Mouse (Mus musculus) frontal cortex, postnatal 25 days (tissue): ENCODE data around the gene Sox1.
A peak's percentile ranks its signal among the peaks of the same experiment; 100 is the strongest.

Experiments
- DNase-seq, 2 experiments: peaks; one replicate each; pipeline ENCODE4 v3.0.0; 2022; ENCODE audit warnings: low spot score in 2 of 2

Gene Sox1

GRCm38 (mm10) chr8:12395071-12396031 is at the start of gene Sox1:
Sox1 (plus strand) TSS chr8:12395295.
- DNase-seq, result peak; percentile 36 to 55

DNA sequence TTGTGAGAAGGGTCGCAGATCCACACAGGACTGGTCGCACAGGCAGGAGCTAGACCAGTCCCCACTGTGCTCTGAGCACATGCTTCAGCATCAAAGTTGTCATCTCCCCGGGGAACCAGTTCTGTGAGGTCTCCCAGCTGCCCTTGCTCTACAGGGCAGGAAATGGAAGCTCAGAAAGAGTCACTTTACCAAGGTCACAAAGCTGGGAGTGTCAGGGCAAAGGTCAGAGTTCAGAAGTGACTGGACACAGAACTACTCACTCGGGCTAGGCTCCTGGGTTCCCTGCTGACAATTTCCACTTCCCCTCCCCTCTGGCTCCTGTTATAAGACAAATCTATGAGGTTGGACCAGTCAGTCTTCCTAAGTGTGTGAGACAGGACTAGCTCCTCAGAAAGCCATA is 49.2 kb upstream of the Sox1 start:
- DNase-seq, result no peak

DNA sequence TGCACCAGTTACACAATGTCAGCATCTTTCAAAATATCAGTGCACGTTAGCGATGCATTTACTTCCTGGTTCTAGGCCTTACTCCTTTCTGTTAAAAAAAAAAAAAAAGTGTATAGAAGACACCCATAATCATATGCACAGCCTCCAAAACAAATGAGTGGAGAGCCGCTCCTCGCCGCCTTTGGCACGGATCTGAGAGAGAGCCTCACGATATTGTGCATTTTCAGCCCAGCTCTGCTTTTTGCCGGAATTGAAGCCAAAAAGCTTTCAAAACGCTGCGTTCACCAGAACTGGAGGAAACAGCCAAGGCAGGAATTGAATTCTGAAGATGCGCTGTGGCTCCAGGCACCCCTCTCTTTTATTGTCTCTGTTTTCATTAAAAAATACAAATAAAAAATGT is 48.2 kb upstream of the Sox1 start:
- no peak for DNase-seq

- no peak for DNase-seq
Observed at GRCm38 (mm10) chr8:12348306-12348705, 46.8 kb upstream of the Sox1 start.

- DNase-seq, result no peak
Observed at GRCm38 (mm10) chr8:12349591-12349990, 45.5 kb upstream of the Sox1 start.

GRCm38 (mm10) chr8:12351121-12351520 is 44.0 kb upstream of the Sox1 start:
- DNase-seq, result no peak

DNA sequence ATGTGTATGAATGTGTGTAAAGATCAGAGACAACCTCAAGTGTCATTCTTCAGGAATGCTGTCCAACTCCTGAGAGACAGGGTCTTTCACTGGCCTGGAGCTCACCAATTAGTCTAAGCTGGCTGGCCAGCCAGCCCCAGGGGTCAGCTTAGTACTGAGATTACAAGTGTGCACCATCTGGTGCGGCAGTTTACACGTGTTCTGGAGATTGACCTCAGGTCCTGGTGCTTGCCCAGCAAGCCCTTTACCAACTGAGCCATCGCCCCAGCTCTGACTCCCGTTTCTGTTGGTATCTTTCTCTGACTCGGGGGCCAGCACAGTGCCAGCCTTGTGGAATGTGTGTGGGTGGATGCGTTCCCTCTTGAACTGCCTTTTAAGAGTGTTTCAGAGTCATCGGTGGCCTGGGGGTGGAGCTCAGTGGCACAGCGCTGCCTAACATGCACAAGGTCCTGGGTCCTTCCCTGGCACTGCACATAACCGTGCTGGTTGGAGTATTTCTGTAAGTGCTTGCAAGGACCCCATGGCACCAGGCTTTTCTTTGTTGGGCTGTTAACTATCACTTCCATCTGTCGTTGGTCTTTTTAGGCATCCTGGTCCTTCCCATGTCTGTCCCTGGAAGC is 40.6 kb upstream of the Sox1 start:
- DNase-seq, result no peak

DNA sequence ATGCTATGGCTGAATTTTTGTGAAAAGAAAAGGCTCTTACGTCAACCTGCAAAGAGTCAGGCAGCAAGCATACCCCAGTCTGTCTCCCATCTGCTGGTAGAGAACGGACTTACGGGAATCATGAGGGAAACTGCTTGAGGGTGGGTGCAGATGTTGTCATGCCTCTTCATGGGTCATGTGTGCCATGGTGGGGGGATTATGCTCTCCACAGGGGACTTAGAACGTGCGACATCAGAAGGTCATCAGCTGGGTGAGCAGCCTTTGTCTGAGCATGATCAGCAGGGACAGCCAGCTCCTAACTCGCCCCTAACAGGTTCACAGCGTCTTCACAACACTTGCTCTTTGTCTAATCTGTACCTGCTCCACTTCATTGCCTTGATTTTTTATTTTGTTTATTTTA is 26.9 kb upstream of the Sox1 start:
- DNase-seq, result no peak

DNA sequence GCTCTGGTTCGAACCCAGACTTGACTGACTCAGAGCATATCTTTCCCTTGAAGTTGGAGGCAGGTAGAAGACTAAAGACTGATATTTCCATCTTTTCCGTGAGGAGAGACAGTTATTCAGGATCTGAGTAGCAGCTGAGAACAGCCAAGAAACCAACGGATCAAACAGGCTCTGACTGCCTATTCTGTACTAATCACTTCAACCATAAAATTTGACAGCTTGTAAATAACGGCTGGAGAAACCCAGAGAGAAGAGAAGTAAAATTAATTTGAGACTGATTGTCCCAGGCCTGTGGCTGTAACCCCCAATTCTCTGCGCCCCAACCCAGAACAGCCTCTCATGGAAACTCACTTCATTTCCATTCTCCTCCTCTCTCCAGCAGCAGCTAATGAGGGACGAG is 26.2 kb upstream of the Sox1 start:
- DNase-seq, result no peak

DNA sequence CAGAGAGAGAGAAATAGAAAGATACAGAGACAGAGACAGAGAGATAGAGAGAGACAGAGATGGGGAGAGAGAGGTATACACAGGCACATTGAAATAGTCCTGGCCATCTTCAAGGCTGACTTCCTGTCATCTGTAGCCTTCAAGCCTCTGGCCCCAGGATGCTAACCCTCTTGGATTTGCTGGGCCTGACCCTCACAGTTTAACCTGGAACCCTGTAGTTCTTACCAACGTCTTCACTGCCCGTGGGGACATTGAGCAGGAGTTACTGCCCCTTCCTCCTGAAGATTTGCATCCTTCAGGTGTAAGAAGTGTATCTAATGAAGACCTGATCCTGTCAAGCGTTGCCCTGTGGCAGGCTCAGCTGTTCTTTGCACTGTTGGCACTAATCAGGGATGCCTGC is 14.0 kb upstream of the Sox1 start:
- no peak for DNase-seq

- no peak for DNase-seq
Observed at GRCm38 (mm10) chr8:12382707-12383561, 12.2 kb upstream of the Sox1 start.

DNA sequence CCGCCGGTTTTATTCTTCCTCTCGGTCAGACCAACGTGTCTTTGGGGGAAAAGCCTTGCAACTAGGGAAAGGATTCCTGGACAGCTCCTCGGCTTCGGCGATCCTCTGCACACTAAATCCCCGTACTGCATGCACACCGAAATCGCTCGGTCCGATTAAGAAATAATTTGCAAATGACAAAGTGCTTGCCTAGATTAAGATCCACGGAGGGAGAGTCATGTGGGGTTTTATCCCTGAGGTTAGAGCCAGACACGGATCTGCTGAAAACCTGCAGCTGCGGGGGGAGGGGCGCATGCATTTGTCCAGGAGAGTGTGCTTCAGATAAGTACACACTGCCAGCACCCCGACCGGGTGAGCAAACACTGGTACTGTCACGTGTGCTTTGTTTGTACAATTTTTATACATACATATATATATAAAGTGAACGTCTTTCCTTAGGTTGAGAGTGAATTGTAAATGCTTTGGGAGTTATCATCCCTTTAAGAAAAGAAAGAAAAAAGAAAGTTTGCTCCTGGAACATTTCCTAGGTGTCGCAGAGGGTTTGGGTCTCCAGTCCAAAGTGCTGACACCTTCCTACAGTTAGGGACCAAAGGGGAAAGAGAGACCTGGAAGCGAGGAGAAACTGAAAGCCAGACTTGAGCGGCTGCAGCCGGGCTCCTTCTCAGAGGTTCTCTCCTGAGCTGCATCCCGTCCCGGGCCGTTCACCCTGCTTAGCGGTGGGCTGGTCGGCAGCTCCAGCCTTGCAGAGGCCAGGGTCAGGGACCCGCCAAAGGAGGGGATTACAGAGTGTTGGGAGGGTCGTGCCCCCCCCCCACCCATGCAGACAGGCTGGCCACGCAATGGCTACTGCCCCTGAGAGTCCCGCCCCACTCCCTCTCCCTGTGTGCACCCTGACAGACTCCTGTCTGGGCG is 10.9 kb upstream of the Sox1 start:
- DNase-seq, result no peak

DNA sequence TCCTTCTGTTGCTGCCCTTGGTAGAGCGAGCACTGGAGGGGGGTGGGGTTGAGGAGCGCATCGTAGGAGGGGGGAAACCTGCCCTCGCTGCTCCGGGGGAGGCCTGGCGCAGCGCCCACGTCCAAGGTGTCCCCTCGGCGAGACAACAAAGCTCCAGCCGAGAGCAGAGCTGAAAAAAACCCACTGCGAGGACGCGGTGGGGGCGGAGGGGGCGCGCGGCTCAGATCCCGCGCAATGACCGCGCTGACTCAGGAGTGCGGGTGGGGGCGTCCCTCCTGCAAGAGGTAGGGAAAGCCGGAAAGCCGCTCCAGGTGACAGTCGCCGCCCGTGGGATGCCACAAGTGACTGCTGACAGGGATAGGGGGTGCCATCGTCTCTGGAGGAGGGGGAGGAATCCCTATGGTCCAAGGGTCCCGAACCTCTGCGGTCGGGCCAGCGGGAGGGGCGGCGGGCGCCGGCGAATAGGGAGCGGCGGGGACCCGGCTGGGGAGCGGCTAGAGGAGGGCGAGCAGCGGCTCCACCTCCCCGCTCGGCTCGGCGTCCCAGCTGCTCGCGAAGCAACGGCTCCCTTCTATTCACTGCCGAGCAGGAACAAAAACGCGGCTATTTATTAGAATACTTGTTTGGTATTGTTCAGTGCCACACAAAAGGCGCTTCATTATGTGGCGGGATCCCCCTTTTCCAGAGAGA is 10.0 kb upstream of the Sox1 start:
- DNase-seq, result no peak

DNA sequence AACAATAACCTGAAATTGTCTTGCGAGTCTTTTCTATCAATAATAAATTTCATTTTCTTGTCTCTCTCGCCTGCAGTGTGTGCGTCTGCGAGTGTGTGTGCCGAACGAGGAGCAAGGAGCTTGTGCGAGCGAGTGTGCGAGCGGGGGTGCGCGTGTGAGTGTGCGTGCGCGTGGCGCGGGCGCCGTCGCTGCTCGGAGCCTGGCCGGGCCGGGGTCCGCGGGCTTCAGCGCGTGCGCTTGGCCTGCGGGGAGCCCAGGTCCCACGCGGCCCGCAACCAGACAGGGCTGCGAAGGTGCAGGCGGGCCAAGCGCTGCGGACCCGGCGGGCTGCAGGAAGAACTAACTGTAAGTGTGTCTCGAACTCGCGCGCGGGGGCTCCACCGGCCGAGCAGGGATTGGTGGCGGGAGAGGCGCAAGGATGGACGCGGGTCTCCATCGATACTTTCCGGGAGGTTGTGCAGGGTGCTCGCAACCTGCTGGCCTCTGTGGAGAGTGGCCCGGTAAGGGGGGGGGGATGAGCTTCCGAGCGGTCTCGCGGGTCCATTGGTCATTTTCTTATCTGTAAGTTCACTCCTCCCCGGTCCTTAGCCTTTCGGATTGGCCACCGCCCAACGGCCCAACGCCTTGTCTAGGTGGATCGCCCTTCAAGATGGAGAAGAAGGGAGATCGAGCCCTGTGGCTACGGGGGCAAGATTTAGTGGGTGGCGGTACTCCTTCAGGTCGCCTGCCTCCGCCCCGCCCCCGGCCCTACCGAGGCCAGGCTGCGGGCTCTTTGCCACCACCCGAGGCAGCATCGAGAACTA is 9.2 kb upstream of the Sox1 start:
- DNase-seq, result no peak

DNA sequence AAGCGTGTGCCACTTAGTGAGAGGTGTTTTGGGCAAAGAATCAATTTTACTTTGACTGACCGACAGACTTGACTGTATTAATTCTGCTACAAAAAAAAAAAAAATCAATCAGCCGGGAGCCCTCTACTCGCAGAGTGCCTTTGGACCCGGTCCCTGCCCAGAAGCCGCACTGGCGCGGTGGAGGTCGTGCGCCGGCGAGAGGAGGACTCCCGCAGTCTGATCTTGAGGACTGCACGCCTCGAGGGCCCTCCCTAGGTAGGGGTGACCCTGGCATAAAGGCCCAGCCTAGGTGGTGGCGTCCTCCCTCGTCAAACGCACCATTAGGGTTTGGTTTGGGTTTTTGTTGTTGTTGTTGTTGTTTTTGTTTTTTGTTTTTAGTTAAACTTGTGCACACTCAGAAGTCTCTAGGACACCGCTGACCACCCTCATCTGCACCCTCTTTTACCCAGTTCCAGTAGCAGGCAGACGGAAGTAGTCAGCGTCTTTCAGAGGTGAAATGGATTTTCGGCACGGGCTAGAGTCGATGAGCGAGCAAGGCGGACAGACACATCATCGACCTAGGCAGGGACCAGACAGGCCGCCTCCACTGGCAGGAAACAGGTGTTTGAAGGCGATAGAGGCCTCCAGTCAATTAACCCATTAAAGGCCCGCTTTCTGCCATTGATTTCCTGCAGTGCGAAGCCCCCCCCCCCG is 8.4 kb upstream of the Sox1 start:
- no peak for DNase-seq

DNA sequence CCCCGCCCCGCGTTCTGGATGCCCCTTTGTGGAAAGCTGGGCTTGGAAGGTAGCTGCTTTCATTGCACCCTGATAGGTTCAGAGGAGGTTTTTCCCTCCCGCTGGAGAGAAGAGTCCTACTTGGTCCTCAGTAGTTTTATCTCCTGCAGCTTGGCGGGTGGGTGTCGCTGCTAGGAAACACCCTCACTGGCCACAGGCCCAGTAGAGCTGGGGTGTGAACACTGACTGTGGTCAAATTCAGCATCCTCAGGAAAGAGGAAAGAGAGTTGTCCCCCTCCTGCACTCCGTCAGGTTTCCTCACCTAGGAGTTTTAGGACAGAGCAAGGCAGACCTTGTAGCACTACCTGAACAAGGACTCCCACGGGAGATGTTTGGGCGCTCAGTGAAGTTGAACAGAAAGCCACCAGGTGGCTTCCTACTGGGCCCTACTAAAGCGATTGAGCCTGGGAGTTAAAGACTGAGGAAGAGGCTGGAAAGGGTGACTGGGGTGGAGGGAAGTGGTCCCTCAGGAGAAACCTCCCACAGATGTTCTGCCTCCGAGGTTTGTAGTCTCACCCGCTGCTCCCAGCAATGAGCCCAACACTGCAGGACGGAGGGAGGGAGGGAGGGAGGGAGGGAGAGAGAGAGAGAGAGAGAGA is 7.8 kb upstream of the Sox1 start:
- DNase-seq, result no peak

DNA sequence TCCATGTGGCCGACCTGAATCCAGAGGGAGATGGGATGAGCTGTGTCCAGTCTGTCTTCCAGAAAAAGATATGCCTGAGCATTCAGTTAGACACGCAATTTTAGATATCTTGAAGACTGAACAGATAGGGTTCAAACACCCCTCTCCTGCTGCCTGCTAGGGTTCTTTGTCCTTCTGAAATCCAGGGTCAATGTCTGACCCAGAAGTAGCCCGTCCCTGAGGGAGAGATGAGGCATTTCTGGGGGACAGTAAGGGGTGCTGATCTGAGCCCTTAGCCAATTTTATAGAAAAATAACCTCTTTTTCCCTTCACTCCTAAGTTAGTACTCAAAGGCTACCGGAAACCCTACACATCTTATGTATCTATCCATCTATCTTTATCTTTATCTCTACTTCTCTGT is 7.2 kb upstream of the Sox1 start:
- no peak for DNase-seq

DNA sequence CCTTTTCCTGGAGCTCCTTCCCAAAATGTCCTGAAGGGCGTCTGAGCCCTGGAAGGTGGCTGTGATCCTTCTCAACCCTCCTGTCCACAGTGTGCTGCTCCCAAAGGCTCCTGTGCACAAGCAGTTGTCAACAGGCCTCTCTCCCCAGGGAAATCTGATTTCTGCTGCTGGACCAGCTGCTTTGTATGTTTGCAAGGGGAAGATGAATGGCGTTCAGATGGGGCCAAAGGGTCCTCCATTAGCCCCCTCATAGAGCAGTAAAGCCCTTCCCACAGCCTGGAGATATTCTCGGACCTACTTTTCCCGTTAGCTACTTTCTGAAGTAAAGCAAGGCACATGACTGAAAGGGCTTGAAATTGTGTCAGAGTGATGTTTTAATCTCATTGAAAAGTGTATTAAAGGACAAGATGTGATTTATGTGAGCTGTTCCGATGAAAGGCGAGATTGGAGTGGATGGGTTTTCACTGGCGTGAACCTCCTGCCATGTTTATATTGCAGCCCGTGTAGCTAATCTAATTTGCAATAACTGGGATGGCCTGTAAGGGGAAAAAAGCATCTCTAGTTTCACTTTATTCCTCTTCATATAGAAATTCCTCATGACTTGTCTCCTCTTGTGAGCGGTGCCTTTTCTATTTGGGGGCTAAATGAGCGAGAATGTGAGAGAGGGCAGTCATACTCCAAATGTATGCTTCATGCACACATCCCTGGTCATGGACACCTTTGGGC is 6.5 kb upstream of the Sox1 start:
- DNase-seq, result no peak
